Mouse (Mus musculus) megakaryocyte, embryonic 14.5 days (primary cell): ENCODE data around the gene Rundc3a.

Experiments
- FLI1 ChIP-seq: IDR thresholded peaks from 2 replicates; pipeline ENCODE4 v1.6.1; 2012; ENCODE audit warnings: low read length, inconsistent platforms, mixed read lengths
- GATA1 ChIP-seq: IDR thresholded peaks from 3 replicates; pipeline ENCODE4 v1.6.1; 2012; ENCODE audit warnings: mixed read lengths, low read length, inconsistent platforms, borderline replicate concordance

GRCm38 (mm10) chr11:102411061-102411460 lies 17.9 kb downstream of the Rundc3a start:
- no peak for TF ChIP-seq GATA1
- no peak for TF ChIP-seq FLI1
